Mouse (Mus musculus): ENCODE measurements at regions not wholly inside any gene's neighbourhood (a gene's known extent, or its start where the extent isn't known, plus 50 kb on each side); places are given as distances from the start of the nearest gene placed in this dataset.

GRCm38 (mm10) chr1:23538419-23538818, 140.8 kb upstream of the Ogfrl1 start:
- 60% methylated on average over 6 of the region's 6 CpGs for WGBS
- no peaks in the 10 kb centered on the region for H3K36me3 ChIP-seq (ENCODE audit: control insufficient read depth, insufficient read depth, low read length)
- TF ChIP-seq CTCF (IDR thresholded peaks at IDR 0.05; ENCODE audit: extremely low read depth, insufficient read length, insufficient replicate concordance, low read depth, low read length) (no peak), POLR2A (IDR thresholded peaks at IDR 0.05; ENCODE audit: low read depth, low read length) (no peak)
- no peaks in the 10 kb centered on the region for H3K4me1 ChIP-seq (ENCODE audit: control insufficient read depth, insufficient read depth, insufficient read length, low read length)
- H3K4me3 ChIP-seq (ENCODE audit: low read depth, low read length) = no peak overlapping the region
- no peak overlapping the region for H3K27ac ChIP-seq (ENCODE audit: insufficient read depth, low read depth, low read length)
- H3K27me3 ChIP-seq (ENCODE audit: control insufficient read depth, insufficient read depth, low read length) = no peaks in the 10 kb centered on the region

- H3K36me3 ChIP-seq (ENCODE audit: control insufficient read depth, insufficient read depth, low read length) = no peaks in the 10 kb centered on the region
- 81% methylated on average over 7 of the region's 7 CpGs for WGBS
- TF ChIP-seq POLR2A (IDR thresholded peaks at IDR 0.05; ENCODE audit: low read depth, low read length) (no peak), CTCF (IDR thresholded peaks at IDR 0.05; ENCODE audit: extremely low read depth, insufficient read length, insufficient replicate concordance, low read depth, low read length) (no peak)
These were observed 143.0 kb upstream of the Ogfrl1 start for GRCm38 (mm10) chr1:23540594-23540993.

GRCm38 (mm10) chr1:23555794-23556193, 158.2 kb upstream of the Ogfrl1 start:
- Histone ChIP-seq H3K27me3 (ENCODE audit: control insufficient read depth, insufficient read depth, low read length) (no peaks in the 10 kb centered on the region), H3K27ac (ENCODE audit: insufficient read depth, low read depth, low read length) (no peak overlapping the region), H3K4me1 (ENCODE audit: control insufficient read depth, insufficient read depth, insufficient read length, low read length) (no peaks in the 10 kb centered on the region), H3K4me3 (ENCODE audit: low read depth, low read length) (no peak overlapping the region), H3K36me3 (ENCODE audit: control insufficient read depth, insufficient read depth, low read length) (no peaks in the 10 kb centered on the region)
- no peak for TF ChIP-seq CTCF (IDR thresholded peaks at IDR 0.05; ENCODE audit: extremely low read depth, insufficient read length, insufficient replicate concordance, low read depth, low read length)
- TF ChIP-seq POLR2A (IDR thresholded peaks at IDR 0.05; ENCODE audit: low read depth, low read length) = no peak
- WGBS = 65% methylated on average over 3 of the region's 3 CpGs

More at GRCm38 (mm10) chr1:23540594-23540993, 143.0 kb upstream of the Ogfrl1 start:
- no peaks in the 10 kb centered on the region for H3K27me3 ChIP-seq (ENCODE audit: control insufficient read depth, insufficient read depth, low read length)
- no peak overlapping the region for H3K4me3 ChIP-seq (ENCODE audit: low read depth, low read length)
- no peak overlapping the region for H3K27ac ChIP-seq (ENCODE audit: insufficient read depth, low read depth, low read length)
- no peaks in the 10 kb centered on the region for H3K4me1 ChIP-seq (ENCODE audit: control insufficient read depth, insufficient read depth, insufficient read length, low read length)

GRCm38 (mm10) chr1:23568106-23568505, 170.5 kb upstream of the Ogfrl1 start:
- H3K4me1 ChIP-seq (ENCODE audit: control insufficient read depth, insufficient read depth, insufficient read length, low read length) = no peaks in the 10 kb centered on the region
- WGBS = 84% methylated on average over 5 of the region's 5 CpGs
- no peak for TF ChIP-seq CTCF (IDR thresholded peaks at IDR 0.05; ENCODE audit: extremely low read depth, insufficient read length, insufficient replicate concordance, low read depth, low read length)
- no peak overlapping the region for H3K27ac ChIP-seq (ENCODE audit: insufficient read depth, low read depth, low read length)
- no peak overlapping the region for H3K4me3 ChIP-seq (ENCODE audit: low read depth, low read length)
- H3K36me3 ChIP-seq (ENCODE audit: control insufficient read depth, insufficient read depth, low read length) = no peaks in the 10 kb centered on the region
- H3K27me3 ChIP-seq (ENCODE audit: control insufficient read depth, insufficient read depth, low read length) = no peaks in the 10 kb centered on the region

GRCm38 (mm10) chr1:23574461-23574860, 176.9 kb upstream of the Ogfrl1 start:
- WGBS = 82% methylated on average over 7 of the region's 7 CpGs
- TF ChIP-seq CTCF (IDR thresholded peaks at IDR 0.05; ENCODE audit: extremely low read depth, insufficient read length, insufficient replicate concordance, low read depth, low read length) = no peak
- no peak for TF ChIP-seq POLR2A (IDR thresholded peaks at IDR 0.05; ENCODE audit: low read depth, low read length)
- Histone ChIP-seq H3K4me3 (ENCODE audit: low read depth, low read length) (no peak overlapping the region), H3K36me3 (ENCODE audit: control insufficient read depth, insufficient read depth, low read length) (no peaks in the 10 kb centered on the region), H3K4me1 (ENCODE audit: control insufficient read depth, insufficient read depth, insufficient read length, low read length) (no peaks in the 10 kb centered on the region), H3K27ac (ENCODE audit: insufficient read depth, low read depth, low read length) (no peak overlapping the region), H3K27me3 (ENCODE audit: control insufficient read depth, insufficient read depth, low read length) (no peaks in the 10 kb centered on the region)

GRCm38 (mm10) chr1:23575005-23575404, 177.4 kb upstream of the Ogfrl1 start:
- Histone ChIP-seq H3K4me1 (ENCODE audit: control insufficient read depth, insufficient read depth, insufficient read length, low read length) (no peaks in the 10 kb centered on the region), H3K27ac (ENCODE audit: insufficient read depth, low read depth, low read length) (no peak overlapping the region), H3K27me3 (ENCODE audit: control insufficient read depth, insufficient read depth, low read length) (no peaks in the 10 kb centered on the region), H3K36me3 (ENCODE audit: control insufficient read depth, insufficient read depth, low read length) (no peaks in the 10 kb centered on the region), H3K4me3 (ENCODE audit: low read depth, low read length) (no peak overlapping the region)
- TF ChIP-seq POLR2A (IDR thresholded peaks at IDR 0.05; ENCODE audit: low read depth, low read length) (no peak), CTCF (IDR thresholded peaks at IDR 0.05; ENCODE audit: extremely low read depth, insufficient read length, insufficient replicate concordance, low read depth, low read length) (no peak)

GRCm38 (mm10) chr1:23575515-23575914, 177.9 kb upstream of the Ogfrl1 start:
- no peak for TF ChIP-seq POLR2A (IDR thresholded peaks at IDR 0.05; ENCODE audit: low read depth, low read length)
- no peak for TF ChIP-seq CTCF (IDR thresholded peaks at IDR 0.05; ENCODE audit: extremely low read depth, insufficient read length, insufficient replicate concordance, low read depth, low read length)
- no peak overlapping the region for H3K4me3 ChIP-seq (ENCODE audit: low read depth, low read length)
- H3K27ac ChIP-seq (ENCODE audit: insufficient read depth, low read depth, low read length) = no peak overlapping the region
- no peaks in the 10 kb centered on the region for H3K36me3 ChIP-seq (ENCODE audit: control insufficient read depth, insufficient read depth, low read length)
- no peaks in the 10 kb centered on the region for H3K4me1 ChIP-seq (ENCODE audit: control insufficient read depth, insufficient read depth, insufficient read length, low read length)
- 85% methylated on average over 2 of the region's 2 CpGs for WGBS
- no peaks in the 10 kb centered on the region for H3K27me3 ChIP-seq (ENCODE audit: control insufficient read depth, insufficient read depth, low read length)

GRCm38 (mm10) chr1:23576150-23576549, 178.6 kb upstream of the Ogfrl1 start:
- no peak overlapping the region for H3K4me3 ChIP-seq (ENCODE audit: low read depth, low read length)
- H3K27me3 ChIP-seq (ENCODE audit: control insufficient read depth, insufficient read depth, low read length) = no peaks in the 10 kb centered on the region
- WGBS = 77% methylated on average over 5 of the region's 5 CpGs
- TF ChIP-seq POLR2A (IDR thresholded peaks at IDR 0.05; ENCODE audit: low read depth, low read length) (no peak), CTCF (IDR thresholded peaks at IDR 0.05; ENCODE audit: extremely low read depth, insufficient read length, insufficient replicate concordance, low read depth, low read length) (no peak)
- no peaks in the 10 kb centered on the region for H3K4me1 ChIP-seq (ENCODE audit: control insufficient read depth, insufficient read depth, insufficient read length, low read length)
- H3K27ac ChIP-seq (ENCODE audit: insufficient read depth, low read depth, low read length) = no peak overlapping the region
- H3K36me3 ChIP-seq (ENCODE audit: control insufficient read depth, insufficient read depth, low read length) = no peaks in the 10 kb centered on the region

All from small intestine, adult 2 months (tissue).